Mouse (Mus musculus) skeletal muscle tissue, adult 2 months (tissue): Measurements from ENCODE around the gene AC124108.1.

Experiments
- DNase-seq: peaks from one replicate; pipeline ENCODE4 v3.0.0-alpha.2; 2012; ENCODE audit warnings: low read depth, low spot score

AC124108.1 gene

DNA sequence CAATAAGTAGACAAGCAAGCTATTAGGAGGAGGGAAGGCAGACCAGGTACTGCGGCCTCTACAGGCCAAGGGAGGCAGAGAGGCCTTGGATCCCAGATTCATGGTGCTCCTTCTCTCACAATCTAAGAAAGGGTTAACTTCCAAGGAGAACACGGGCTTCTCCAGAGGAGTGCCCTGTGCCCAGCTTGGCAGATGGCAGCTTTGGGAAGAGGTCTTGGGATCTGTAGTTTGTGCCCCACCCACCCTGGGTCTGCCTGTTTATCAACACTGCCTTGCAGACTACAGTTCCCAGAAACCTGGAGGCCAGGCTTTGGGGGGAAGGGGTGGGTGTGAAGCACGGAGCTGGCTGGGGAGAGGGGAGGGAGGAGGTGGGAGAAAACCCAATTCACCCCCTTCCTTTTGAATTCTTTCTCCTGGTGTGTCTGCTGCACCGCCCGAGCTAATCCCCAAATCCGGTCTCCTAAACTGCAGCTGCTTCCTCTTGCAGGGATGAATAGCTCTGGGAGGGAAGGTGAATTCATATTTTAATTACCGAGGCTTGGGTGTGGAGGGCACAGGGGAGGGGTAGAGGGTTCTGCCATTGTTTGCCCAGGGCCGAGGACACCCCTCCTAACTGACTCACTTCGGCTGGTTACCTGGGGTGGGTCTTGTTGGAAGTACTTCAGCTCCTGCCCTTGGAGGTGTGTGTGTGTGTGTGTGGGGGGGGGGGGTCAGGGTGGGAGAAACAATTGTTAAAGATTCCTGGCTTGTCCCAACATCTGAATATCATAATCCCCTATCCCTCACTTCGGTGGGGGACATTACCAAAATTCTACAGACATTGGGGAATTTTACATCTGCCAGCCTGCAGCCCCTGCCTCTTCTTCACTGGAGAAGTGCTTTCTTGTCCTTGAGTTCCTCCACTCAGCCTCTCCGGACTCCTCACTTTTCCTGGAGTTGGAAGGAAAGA is 9.6 kb downstream of the AC124108.1 start:
- no peak for DNase-seq

DNA sequence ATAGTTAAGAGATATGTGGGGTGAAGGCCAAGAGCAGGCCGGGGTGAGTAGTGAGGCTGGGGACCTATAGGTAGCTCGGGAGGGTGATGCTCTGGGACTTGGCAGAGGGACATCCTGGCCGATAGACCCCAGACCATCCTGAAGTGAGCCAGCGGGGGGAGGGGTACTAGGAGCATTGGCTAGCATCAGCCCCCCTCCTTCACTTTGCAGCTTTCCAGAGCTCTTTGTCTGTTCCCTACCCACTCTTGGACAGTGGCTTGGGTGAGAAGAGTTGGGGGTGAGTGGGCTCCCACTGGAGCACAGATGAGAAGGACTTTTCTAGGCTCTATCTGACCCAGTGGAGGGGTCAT is 10.2 kb downstream of the AC124108.1 start:
- DNase-seq: no peak

DNA sequence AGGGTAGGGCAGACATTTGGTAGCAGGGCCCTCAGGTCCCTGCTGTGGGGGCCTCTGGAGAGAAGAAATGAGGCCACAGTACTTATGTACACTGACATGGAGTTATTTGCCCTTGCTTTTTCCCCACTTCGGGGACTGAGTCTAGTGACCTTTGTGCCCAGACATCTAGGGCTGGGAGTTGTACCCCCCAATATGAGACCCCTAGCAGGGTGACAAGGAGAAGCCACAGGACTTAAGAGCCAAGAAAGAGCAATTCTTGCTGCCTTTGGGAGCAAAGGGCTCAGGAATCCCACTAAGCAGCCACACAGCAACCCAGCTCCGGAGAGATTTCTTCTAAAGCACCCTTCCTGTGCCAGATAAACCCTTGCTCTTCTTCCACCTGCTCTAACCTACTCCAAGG is 10.7 kb downstream of the AC124108.1 start:
- no peak for DNase-seq

DNA sequence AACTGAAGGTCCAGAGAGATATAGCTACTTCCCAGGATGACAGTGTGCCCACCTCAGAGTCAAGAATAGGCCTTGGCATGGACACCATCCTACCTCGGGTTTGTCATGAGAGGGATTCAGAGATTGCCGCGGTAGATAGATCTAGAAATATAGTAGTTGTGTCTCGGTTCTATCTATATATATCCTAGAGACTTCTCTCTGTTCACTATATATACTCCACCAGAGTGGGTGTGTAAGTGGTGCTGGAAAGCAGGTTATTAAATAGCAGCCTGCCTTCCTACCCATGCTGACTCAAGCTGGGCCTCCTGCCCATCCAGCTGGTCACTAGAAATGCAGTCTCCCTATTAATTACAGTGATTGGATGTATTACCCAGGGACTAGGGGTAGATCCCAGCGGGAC is 11.5 kb downstream of the AC124108.1 start:
- no peak for DNase-seq

DNA sequence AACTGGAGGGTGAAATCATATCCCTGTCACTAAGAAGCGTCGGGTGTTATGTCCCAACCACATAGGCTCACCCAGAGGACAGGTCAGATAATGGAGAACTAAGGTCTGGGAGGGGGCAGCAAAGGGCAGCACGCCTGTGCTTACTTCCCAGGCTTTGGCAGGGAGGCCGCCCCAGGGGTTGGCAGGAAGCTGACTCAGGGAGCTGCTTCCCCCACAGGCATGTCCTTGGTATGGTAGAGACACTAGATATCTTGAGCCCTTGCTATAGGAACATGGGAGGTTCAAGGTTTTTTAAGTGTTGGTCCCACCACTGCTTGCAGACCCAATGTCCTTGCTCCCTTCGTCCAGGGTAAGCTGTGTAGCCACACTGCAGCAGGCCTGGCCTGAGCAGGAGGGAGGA is 14.7 kb downstream of the AC124108.1 start:
- no peak for DNase-seq

DNA sequence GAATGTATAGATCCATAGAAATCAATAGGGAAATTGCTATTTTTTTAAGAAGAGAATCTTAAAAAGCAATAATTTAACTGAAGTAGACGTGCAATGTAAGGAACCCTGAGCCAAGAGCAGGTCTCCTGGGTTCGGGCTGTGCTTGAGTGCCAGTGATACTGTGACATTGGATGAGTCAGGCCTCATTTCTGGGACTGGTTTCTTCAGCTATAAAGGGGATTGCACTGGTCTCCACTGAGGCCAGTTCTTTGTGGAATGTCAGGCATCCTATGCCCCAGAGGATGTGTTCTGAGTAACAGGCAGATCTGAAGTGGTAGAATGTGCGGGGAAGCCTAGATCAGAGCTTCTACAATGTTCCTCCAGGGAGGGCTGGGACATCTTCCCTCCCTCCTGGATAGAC is 15.6 kb downstream of the AC124108.1 start:
- no peak for DNase-seq

DNA sequence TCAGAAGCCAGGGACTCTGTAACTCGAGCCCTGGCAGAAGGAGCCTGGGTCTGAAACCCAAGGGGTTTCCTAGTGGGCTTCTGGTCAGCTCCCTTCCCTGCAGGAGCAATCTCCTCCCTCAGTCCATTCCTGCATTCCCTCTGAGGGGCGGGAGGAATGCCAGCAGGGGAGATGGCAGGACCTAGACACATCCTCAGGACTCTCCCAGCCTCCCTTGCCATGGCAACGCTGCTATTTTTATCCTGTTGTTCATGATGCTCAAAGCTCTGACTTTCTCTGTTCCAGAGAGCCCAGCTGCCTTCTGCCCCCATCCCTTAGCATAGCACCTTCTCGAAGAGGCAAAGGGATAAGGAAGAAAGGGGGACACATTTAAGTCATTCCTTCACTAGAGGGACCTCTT is 16.9 kb downstream of the AC124108.1 start:
- DNase-seq: no peak

DNA sequence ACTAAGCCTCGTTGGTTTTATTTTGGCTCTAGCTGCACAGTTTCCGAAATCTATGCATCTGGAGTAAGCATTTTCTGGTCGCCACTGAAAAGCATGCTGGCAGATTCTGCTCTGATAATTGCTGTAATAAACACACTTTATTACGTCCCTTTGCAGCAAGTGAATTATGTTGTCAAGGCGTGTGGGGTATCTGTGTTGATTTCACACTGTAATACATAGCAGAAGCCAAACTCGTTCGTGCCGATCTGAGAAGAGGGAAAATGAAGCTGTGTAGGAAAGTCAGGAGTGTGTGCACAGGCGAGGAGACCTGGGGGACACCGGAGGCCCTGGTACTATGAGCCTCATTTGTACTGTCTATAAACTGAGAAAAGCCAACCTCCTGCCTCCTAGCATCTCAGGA is 18.1 kb downstream of the AC124108.1 start:
- DNase-seq: no peak

DNA sequence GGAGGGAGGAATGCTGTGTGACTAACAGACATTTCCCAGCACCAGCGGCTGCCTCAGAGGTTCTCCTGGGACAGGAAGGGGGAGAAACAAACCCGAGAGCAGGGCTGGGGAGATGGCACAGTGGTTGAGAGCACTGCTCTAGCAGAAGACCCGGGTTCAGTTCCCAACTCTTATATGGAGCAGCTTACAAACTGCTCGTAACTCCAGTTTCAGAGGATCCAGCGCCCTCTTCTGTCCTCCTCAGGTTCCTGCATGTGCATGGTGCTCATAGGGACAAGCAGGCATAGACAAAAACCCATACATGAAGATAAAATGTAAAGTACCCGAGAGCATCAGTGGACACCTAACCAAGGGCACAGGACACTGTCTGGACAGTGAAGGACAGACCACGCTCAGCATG is 19.7 kb downstream of the AC124108.1 start:
- peak; percentile 8 for DNase-seq

DNA sequence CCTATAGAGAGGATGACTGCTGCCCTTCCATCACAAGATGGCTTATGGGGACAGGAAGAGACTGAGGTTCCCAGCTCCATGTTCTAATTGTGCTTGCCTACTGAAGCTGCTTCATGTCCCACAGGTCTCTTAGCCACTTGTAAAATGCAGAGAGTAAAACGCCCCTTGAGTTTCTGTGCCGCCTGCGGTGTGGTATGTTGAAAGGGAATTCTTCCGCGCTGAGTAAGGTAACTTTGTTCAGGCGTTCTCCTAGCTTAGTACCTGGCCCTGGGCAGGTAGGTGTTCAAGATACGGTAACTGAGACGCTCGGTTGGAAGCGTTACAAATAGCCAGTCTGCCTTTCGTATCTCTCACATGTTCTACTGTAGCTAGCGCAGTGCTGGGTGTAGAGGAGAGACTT is 20.4 kb downstream of the AC124108.1 start:
- DNase-seq: no peak

DNA sequence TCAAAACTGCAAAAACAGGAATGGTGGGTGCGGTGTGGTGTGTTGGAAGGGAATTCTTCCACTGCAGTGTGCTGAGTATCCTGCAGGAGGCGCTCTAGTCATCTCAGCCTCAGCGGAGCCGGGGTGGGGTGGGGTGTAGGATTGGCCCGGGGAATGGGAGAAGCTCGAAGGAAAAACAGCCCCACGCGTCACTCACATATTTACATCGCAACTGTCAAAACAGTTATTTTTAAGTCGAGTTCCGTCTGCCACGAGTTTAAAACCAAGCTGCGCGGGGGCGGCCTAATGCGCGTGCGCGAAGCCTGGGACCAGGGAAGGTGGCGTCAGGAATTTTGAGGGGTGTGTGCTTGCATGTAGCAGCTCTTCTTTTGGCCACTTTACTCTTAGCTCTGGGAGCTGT is 21.0 kb downstream of the AC124108.1 start:
- peak; percentile 18 for DNase-seq

DNA sequence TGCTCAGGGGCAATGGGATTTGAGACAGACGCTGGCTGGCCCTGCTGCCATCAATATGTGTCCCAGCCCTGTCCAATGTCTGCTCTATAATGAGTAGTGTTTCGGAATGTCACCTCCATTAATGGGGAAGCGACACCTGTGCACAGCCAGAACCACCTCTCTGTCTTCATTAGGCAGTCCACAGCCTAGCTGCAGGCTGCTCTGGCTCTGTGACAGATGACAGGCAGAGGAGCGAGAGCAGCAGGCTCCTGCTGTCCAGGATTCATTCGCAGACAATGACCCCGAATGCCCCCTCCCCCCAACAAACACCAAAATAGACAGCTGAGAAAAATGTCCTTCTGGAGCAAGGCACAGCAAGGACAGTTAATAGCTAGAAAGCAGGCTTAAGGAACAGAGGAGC is 21.8 kb downstream of the AC124108.1 start:
- no peak for DNase-seq

DNA sequence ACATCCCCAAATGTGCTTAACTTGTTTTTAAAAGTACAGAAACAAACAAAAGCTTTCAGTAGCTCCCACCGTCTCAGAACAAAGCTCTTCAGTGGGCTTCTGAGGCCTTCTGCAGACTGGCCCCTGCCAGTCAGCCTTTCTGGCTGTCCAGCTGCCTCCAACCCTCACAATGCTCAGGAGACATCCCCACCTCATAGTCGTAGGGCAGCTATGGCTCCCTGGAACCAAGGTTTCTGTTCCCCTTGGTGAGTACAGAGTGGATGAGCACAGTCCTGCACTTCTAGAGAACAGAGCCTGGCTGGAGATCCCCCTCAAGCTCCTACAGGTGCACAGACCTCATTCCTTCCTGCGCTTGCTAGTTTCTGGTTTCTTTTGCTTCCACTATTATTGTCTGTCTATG is 25.0 kb downstream of the AC124108.1 start:
- no peak for DNase-seq

DNA sequence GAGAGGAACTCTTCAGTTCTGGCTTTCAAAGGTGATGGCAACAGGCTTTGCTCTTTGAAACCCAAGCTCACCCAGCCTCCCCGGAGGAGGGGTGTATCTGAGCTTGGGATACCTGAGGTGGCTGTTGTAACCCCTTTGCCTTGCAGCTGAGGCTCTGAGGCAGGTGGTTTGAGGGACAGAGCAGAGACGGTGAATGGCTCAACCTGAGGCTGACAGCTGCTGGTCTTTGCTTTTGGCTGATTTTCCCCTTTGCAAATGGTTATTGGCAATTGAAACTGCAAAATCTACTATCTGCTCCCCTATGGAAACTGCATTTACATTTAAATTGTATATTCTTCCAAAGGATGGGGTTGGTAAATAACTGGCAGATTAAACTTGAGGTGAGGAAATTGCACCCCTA is 30.4 kb downstream of the AC124108.1 start:
- DNase-seq: no peak

DNA sequence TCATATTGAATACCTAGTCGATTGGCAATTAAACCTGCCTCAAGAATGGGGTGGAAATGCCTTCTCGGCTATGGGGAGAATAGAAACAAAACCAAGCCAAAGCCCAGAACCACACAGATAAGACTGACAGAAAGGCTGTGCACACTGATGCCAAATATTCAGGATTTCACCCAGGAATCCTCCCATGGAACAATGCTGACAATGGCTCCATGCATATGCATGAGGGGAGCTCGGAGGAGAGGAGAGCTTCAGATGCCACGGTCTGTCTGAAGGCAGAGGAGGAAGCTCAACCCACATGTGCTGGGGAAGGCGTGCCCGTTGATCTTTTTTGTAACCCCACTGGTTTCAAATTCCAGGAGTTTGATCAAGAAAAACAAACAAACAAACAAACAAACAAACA is 30.9 kb downstream of the AC124108.1 start:
- no peak for DNase-seq

DNA sequence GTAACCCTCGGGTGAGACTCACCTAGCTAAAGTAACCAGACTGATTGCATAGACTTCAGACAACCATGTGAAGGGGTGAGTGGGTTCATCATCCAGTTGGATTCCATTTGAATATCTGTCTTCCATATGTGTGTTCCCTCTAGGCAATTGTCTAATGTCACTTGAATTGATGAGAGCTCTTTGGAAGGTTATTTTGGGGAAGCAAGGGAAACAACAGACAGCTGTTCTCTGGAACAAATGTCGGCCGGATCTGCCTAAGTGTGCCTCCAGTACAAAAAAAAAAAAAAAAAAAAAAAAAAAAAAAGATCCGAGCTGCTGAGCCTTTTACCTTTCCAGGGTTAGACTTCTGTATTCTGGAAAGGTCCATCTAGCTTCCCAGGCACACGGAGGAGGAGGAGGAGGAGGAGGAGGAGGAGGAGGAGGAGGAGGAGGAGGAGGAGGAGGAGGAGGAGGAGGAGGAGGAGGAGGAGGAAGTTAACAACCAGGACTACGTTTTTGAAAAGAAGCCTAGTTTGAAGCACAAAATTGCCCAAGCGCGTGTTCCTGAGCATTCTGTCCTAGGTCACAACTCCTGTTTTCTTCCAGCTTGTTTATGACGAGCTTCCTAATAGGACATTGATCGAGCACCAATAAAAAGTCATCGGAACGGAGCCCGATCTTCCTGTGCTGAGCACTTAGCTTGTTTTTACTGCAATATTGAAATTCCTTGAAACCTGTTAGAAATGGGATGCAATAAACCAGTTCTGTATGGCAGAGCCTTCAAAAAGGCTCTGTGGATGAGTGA is 35.2 kb downstream of the AC124108.1 start:
- no peak for DNase-seq

DNA sequence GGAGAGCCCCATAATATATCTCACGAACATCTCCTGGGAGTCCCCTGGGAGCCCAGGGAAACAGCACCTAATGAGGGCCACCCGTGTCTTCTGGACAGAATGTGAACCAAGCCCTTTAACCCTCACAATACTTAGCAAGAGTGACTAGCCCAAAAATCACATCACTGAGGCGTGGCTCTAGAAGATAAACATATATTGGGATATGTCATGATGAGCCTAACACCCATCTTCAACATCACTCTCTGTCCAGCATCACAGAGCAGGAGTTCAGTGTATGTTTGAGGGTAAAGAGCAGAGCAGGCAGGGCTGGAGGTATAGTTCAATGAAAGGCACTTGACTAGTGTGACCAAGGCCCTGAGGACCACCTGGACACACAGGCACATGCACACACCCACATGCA is 38.4 kb downstream of the AC124108.1 start, which contains the start of gene Gm10188:
Gene Gm10188 (minus strand): TSS at position 101 of the 400 bp plus-strand sequence.
- no peak for DNase-seq

DNA sequence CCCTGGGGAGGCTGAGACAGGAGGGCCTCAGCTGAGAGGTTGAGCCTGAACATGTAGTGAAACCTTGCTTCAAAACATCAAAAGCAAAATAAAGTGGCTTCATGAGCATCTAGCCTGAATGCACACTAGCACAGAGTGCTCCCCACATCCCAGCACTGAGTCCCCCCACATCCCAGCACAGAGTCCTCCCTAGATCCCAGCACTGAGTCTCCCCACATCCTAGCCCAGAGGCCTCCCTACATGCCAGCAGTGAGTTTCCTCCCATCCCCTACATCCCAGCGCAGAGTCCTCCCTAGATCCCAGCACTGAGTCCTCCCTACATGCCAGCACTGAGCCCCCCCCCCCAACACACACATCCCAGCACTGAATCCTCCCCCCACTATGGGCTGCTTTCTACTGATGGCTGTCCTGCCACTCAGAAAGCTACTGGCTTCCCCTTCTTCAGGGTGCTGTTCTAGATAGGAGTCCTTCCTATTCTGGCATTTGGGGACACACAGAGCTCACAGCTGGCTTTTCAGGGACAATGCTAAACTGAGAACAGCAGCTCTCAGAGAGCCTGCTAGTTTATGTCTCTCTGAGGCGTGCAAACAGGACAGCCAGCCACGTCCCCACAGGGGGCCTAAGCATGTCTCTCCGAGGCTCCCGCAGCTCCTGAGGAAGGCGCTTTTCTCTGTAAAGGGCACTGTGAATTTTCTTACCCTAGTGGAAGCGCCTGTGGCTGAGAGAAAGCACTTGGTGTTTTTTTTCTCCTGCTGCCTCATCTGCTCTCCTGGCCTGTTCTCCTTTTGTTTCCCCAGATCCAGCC is 40.4 kb downstream of the AC124108.1 start:
- DNase-seq: no peak

DNA sequence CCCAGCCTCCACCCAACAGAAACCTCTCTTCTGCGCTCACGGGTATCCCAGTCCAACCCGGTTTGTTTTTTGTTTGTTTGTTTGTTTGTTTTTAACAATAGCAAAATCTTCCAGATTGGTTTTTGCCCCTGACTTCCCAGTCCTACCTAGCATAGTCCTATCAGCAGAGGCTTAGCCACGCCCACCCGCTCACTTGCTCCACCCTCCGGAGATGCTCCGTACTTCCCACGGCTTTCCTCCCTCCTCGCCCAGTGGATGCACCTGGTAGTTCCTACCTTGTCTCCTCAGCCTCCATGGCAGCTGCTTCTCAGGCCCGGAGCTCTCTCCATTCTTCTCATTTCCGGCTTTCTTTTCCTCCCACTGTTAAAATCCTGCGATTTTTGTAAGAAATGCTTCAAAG is 42.3 kb downstream of the AC124108.1 start:
- DNase-seq: no peak

DNA sequence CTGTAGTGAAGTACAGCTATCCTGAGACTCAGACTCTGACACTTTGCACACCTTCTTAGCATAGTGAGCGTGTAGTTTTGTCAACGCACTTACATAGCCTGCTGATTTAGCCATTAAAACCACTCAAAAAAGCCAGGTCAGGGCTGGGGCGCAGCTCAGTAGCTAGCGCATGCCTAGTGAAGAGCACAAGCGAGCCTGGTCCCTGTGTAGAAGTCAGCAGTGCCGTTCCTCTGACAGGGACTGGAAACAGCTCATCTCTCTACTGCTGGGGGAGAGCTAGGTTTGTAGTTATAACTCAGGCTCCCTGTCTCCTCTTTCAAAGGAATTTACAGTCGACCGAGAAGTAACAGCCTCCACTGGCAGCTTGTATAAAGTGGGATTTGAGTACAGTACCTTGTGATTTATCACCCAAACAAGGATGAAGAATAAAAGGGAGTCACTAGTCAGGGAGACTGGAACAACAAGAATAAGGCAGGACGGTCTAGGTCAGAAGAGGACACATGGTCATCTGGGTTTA is 43.6 kb downstream of the AC124108.1 start:
- DNase-seq: no peak

DNA sequence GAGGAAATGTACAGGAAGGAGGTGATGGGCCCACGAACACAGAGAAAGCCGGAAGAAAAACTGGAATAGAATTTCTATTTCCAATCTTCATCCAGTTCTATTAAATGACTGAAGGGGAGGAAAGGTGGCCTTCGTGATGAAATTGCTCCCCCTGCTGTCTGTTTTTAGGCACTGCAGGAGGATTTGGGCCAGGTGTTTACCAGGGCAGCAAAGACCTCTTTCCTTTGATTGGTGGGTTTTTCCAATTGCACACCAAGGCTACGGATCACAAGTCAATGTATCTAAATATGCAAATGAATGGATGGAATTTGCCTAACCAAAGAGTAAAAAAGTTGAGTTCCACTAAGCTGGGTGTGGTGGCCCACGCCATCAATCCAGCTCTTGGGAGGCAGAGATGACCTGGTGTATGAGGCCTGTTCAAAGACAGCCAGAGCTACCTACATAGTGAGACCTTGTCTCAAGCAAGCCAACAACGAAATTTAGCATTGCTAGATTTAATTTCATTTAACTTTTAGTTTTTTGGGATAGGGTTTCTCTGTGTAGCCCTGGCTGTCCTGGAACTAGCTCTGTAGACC is 46.4 kb downstream of the AC124108.1 start:
- DNase-seq: peak; percentile 17
